Mouse (Mus musculus): ENCODE data around the gene Kcna10. TPM values are rescaled to one million over a fixed set of nuclear protein-coding genes. Genes with fewer than 3 reads are reported as not detected.

The Kcna10 gene
- polyA plus RNA-seq, 1 experiment from 2014 or later = not detected

- Histone ChIP-seq H3K27me3 (ENCODE audit: control insufficient read depth, insufficient read depth, low read length) (no peaks in the 10 kb centered on the region), H3K9ac (ENCODE audit: low read depth, low read length) (no peak overlapping the region), H3K4me1 (ENCODE audit: control insufficient read depth, insufficient read depth, low read length) (no peaks in the 10 kb centered on the region), H3K27ac (ENCODE audit: low read depth, low read length) (no peak overlapping the region), H3K9me3 (replicated peaks; ENCODE audit: control insufficient read depth, low read length) (no peaks in the 10 kb centered on the region), H3K4me3 (ENCODE audit: low read depth, low read length) (no peak overlapping the region), H3K36me3 (ENCODE audit: control insufficient read depth, insufficient read depth, low read length) (no peaks in the 10 kb centered on the region), H3K4me2 (no peak overlapping the region)
- no peak for ATAC-seq (replicated peaks; ENCODE audit: insufficient number of reproducible peaks, low FRiP score, low TSS enrichment)
- 79% methylated on average over 5 of the region's 5 CpGs for WGBS (ENCODE audit: insufficient replicate concordance)
Observed at GRCm38 (mm10) chr3:107225820-107226219, 43.0 kb downstream of the Kcna10 start.

GRCm38 (mm10) chr3:107229221-107229620 lies 46.4 kb downstream of the Kcna10 start:
- Histone ChIP-seq H3K27me3 (ENCODE audit: control insufficient read depth, insufficient read depth, low read length) (0 out of 2 replicates have a peak, but pooled peaks cover 6% of the 10 kb centered on the region), H3K27ac (ENCODE audit: low read depth, low read length) (no peak overlapping the region), H3K36me3 (ENCODE audit: control insufficient read depth, insufficient read depth, low read length) (no peaks in the 10 kb centered on the region), H3K9ac (ENCODE audit: low read depth, low read length) (no peak overlapping the region), H3K4me3 (ENCODE audit: low read depth, low read length) (no peak overlapping the region), H3K9me3 (replicated peaks; ENCODE audit: control insufficient read depth, low read length) (no peaks in the 10 kb centered on the region), H3K4me2 (no peak overlapping the region), H3K4me1 (ENCODE audit: control insufficient read depth, insufficient read depth, low read length) (no peaks in the 10 kb centered on the region)
- WGBS (ENCODE audit: insufficient replicate concordance) = 75% methylated on average over 5 of the region's 5 CpGs
- no peak for ATAC-seq (replicated peaks; ENCODE audit: insufficient number of reproducible peaks, low FRiP score, low TSS enrichment)

- H3K9me3 ChIP-seq (replicated peaks; ENCODE audit: control insufficient read depth, low read length) = no peaks in the 10 kb centered on the region
- no peak overlapping the region for H3K4me2 ChIP-seq
- no peak overlapping the region for H3K9ac ChIP-seq (ENCODE audit: low read depth, low read length)
- 0 out of 2 replicates have a peak, but pooled peaks cover 6% of the 10 kb centered on the region for H3K27me3 ChIP-seq (ENCODE audit: control insufficient read depth, insufficient read depth, low read length)
- ATAC-seq (replicated peaks; ENCODE audit: insufficient number of reproducible peaks, low FRiP score, low TSS enrichment) = no peak; the same call in 1 of the 2 replicates
- H3K4me1 ChIP-seq (ENCODE audit: control insufficient read depth, insufficient read depth, low read length) = no peaks in the 10 kb centered on the region
- no peaks in the 10 kb centered on the region for H3K36me3 ChIP-seq (ENCODE audit: control insufficient read depth, insufficient read depth, low read length)
- no peak overlapping the region for H3K27ac ChIP-seq (ENCODE audit: low read depth, low read length)
- no peak overlapping the region for H3K4me3 ChIP-seq (ENCODE audit: low read depth, low read length)
- WGBS (ENCODE audit: insufficient replicate concordance) = 37% methylated on average over 5 of the region's 5 CpGs
Observed at GRCm38 (mm10) chr3:107229822-107230221, 47.0 kb downstream of the Kcna10 start.

- Histone ChIP-seq H3K9ac (ENCODE audit: low read depth, low read length) (no peak within 1 kb of the TSS), H3K4me2 (no peak within 1 kb of the TSS), H3K27ac (ENCODE audit: low read depth, low read length) (no peak within 1 kb of the TSS), H3K27me3 (ENCODE audit: control insufficient read depth, insufficient read depth, low read length) (0 out of 2 replicates have a peak, but pooled peaks cover 6% of the 10 kb centered on the region), H3K36me3 (ENCODE audit: control insufficient read depth, insufficient read depth, low read length) (no peaks in the 10 kb centered on the region), H3K9me3 (replicated peaks; ENCODE audit: control insufficient read depth, low read length) (no peaks in the 10 kb centered on the region), H3K4me1 (ENCODE audit: control insufficient read depth, insufficient read depth, low read length) (no peaks in the 10 kb centered on the region), H3K4me3 (ENCODE audit: low read depth, low read length) (no peak within 1 kb of the TSS)
- no peak for ATAC-seq (replicated peaks; ENCODE audit: insufficient number of reproducible peaks, low FRiP score, low TSS enrichment)
- 27% methylated on average over 1 of the region's 1 CpGs for WGBS (ENCODE audit: insufficient replicate concordance)
Observed at GRCm38 (mm10) chr3:107230527-107230926, 47.7 kb downstream of the Kcna10 start, which contains the start of gene A630076J17Rik. Gene A630076J17Rik, plus strand, starts transcription at chr3:107230614.

- Histone ChIP-seq H3K4me2 (no peak overlapping the region), H3K27me3 (ENCODE audit: control insufficient read depth, insufficient read depth, low read length) (0 out of 2 replicates have a peak, but pooled peaks cover 6% of the 10 kb centered on the region), H3K27ac (ENCODE audit: low read depth, low read length) (no peak overlapping the region), H3K36me3 (ENCODE audit: control insufficient read depth, insufficient read depth, low read length) (no peaks in the 10 kb centered on the region), H3K9me3 (replicated peaks; ENCODE audit: control insufficient read depth, low read length) (no peaks in the 10 kb centered on the region), H3K9ac (ENCODE audit: low read depth, low read length) (no peak overlapping the region), H3K4me3 (ENCODE audit: low read depth, low read length) (no peak overlapping the region), H3K4me1 (ENCODE audit: control insufficient read depth, insufficient read depth, low read length) (no peaks in the 10 kb centered on the region)
- 54% methylated on average over 4 of the region's 4 CpGs for WGBS (ENCODE audit: insufficient replicate concordance)
- no peak for ATAC-seq (replicated peaks; ENCODE audit: insufficient number of reproducible peaks, low FRiP score, low TSS enrichment)
Observed at GRCm38 (mm10) chr3:107231202-107231601, 48.3 kb downstream of the Kcna10 start.

- Histone ChIP-seq H3K9me3 (replicated peaks; ENCODE audit: control insufficient read depth, low read length) (no peaks in the 10 kb centered on the region), H3K4me1 (ENCODE audit: control insufficient read depth, insufficient read depth, low read length) (no peaks in the 10 kb centered on the region), H3K27ac (ENCODE audit: low read depth, low read length) (no peak overlapping the region), H3K4me2 (no peak overlapping the region), H3K36me3 (ENCODE audit: control insufficient read depth, insufficient read depth, low read length) (no peaks in the 10 kb centered on the region), H3K9ac (ENCODE audit: low read depth, low read length) (no peak overlapping the region), H3K27me3 (ENCODE audit: control insufficient read depth, insufficient read depth, low read length) (0 out of 2 replicates have a peak, but pooled peaks cover 6% of the 10 kb centered on the region), H3K4me3 (ENCODE audit: low read depth, low read length) (no peak overlapping the region)
- WGBS (ENCODE audit: insufficient replicate concordance) = 12% methylated on average over 11 of the region's 11 CpGs
- ATAC-seq (replicated peaks; ENCODE audit: insufficient number of reproducible peaks, low FRiP score, low TSS enrichment) = no peak
Observed at GRCm38 (mm10) chr3:107233351-107233813, 50.5 kb downstream of the Kcna10 start.

GRCm38 (mm10) chr3:107233945-107234344 lies 51.1 kb downstream of the Kcna10 start:
- H3K9ac ChIP-seq (ENCODE audit: low read depth, low read length) = no peak overlapping the region
- no peaks in the 10 kb centered on the region for H3K4me1 ChIP-seq (ENCODE audit: control insufficient read depth, insufficient read depth, low read length)
- H3K27ac ChIP-seq (ENCODE audit: low read depth, low read length) = no peak overlapping the region
- H3K36me3 ChIP-seq (ENCODE audit: control insufficient read depth, insufficient read depth, low read length) = no peaks in the 10 kb centered on the region
- no peak overlapping the region for H3K4me2 ChIP-seq
- no peaks in the 10 kb centered on the region for H3K9me3 ChIP-seq (replicated peaks; ENCODE audit: control insufficient read depth, low read length)
- 26% methylated on average over 2 of the region's 2 CpGs for WGBS (ENCODE audit: insufficient replicate concordance)
- H3K27me3 ChIP-seq (ENCODE audit: control insufficient read depth, insufficient read depth, low read length) = 0 out of 2 replicates have a peak, but pooled peaks cover 6% of the 10 kb centered on the region
- no peak overlapping the region for H3K4me3 ChIP-seq (ENCODE audit: low read depth, low read length)
- ATAC-seq (replicated peaks; ENCODE audit: insufficient number of reproducible peaks, low FRiP score, low TSS enrichment) = no peak

GRCm38 (mm10) chr3:107238051-107238450 lies 55.2 kb downstream of the Kcna10 start:
- WGBS (ENCODE audit: insufficient replicate concordance) = 45% methylated on average over 2 of the region's 2 CpGs
- no peak for ATAC-seq (replicated peaks; ENCODE audit: insufficient number of reproducible peaks, low FRiP score, low TSS enrichment)
- no peaks in the 10 kb centered on the region for H3K36me3 ChIP-seq (ENCODE audit: control insufficient read depth, insufficient read depth, low read length)
- no peak overlapping the region for H3K27ac ChIP-seq (ENCODE audit: low read depth, low read length)
- H3K4me1 ChIP-seq (ENCODE audit: control insufficient read depth, insufficient read depth, low read length) = no peaks in the 10 kb centered on the region
- H3K4me3 ChIP-seq (ENCODE audit: low read depth, low read length) = no peak overlapping the region
- 0 out of 2 replicates have a peak, but pooled peaks cover 1% of the 10 kb centered on the region for H3K27me3 ChIP-seq (ENCODE audit: control insufficient read depth, insufficient read depth, low read length)
- H3K4me2 ChIP-seq = no peak overlapping the region
- no peak overlapping the region for H3K9ac ChIP-seq (ENCODE audit: low read depth, low read length)
- no peaks in the 10 kb centered on the region for H3K9me3 ChIP-seq (replicated peaks; ENCODE audit: control insufficient read depth, low read length)

GRCm38 (mm10) chr3:107238471-107238980 lies 55.7 kb downstream of the Kcna10 start:
- no peak overlapping the region for H3K27ac ChIP-seq (ENCODE audit: low read depth, low read length)
- no peak for ATAC-seq (replicated peaks; ENCODE audit: insufficient number of reproducible peaks, low FRiP score, low TSS enrichment)
- no peaks in the 10 kb centered on the region for H3K4me1 ChIP-seq (ENCODE audit: control insufficient read depth, insufficient read depth, low read length)
- no peaks in the 10 kb centered on the region for H3K9me3 ChIP-seq (replicated peaks; ENCODE audit: control insufficient read depth, low read length)
- WGBS (ENCODE audit: insufficient replicate concordance) = 83% methylated on average over 8 of the region's 8 CpGs
- H3K9ac ChIP-seq (ENCODE audit: low read depth, low read length) = no peak overlapping the region
- H3K4me2 ChIP-seq = no peak overlapping the region
- H3K27me3 ChIP-seq (ENCODE audit: control insufficient read depth, insufficient read depth, low read length) = no peaks in the 10 kb centered on the region
- H3K36me3 ChIP-seq (ENCODE audit: control insufficient read depth, insufficient read depth, low read length) = no peaks in the 10 kb centered on the region
- H3K4me3 ChIP-seq (ENCODE audit: low read depth, low read length) = no peak overlapping the region
